Mouse (Mus musculus): ENCODE data around the gene Cpm.

Gene Cpm

GRCm38 (mm10) chr10:117645487-117645964 lies 16.2 kb downstream of the Cpm start:
- DNase-seq (ENCODE audit: extremely low read depth, low read depth), result no peak

- DNase-seq (ENCODE audit: extremely low read depth, low read depth), result no peak
Observed at GRCm38 (mm10) chr10:117646482-117647157, 17.3 kb downstream of the Cpm start.

GRCm38 (mm10) chr10:117647158-117647505 lies 17.8 kb downstream of the Cpm start:
- DNase-seq (ENCODE audit: extremely low read depth, low read depth), result no peak

GRCm38 (mm10) chr10:117647964-117648472 lies 18.7 kb downstream of the Cpm start:
- no peak for DNase-seq (ENCODE audit: extremely low read depth, low read depth)

- DNase-seq (ENCODE audit: extremely low read depth, low read depth), result no peak
Observed at GRCm38 (mm10) chr10:117648643-117649042, 19.3 kb downstream of the Cpm start.

GRCm38 (mm10) chr10:117649292-117650041 lies 20.2 kb downstream of the Cpm start:
- no peak for DNase-seq (ENCODE audit: extremely low read depth, low read depth)

GRCm38 (mm10) chr10:117650042-117650655 lies 20.8 kb downstream of the Cpm start:
- no peak for DNase-seq (ENCODE audit: extremely low read depth, low read depth)

GRCm38 (mm10) chr10:117650725-117651124 lies 21.4 kb downstream of the Cpm start:
- no peak for DNase-seq (ENCODE audit: extremely low read depth, low read depth)

- DNase-seq (ENCODE audit: extremely low read depth, low read depth), result no peak
Observed at GRCm38 (mm10) chr10:117651587-117652377, 22.5 kb downstream of the Cpm start.

GRCm38 (mm10) chr10:117652378-117652774 lies 23.1 kb downstream of the Cpm start:
- DNase-seq (ENCODE audit: extremely low read depth, low read depth), result no peak

- no peak for DNase-seq (ENCODE audit: extremely low read depth, low read depth)
Observed at GRCm38 (mm10) chr10:117652930-117653778, 23.9 kb downstream of the Cpm start.

- DNase-seq (ENCODE audit: extremely low read depth, low read depth), result no peak
Observed at GRCm38 (mm10) chr10:117653779-117654173, 24.5 kb downstream of the Cpm start.

- no peak for DNase-seq (ENCODE audit: extremely low read depth, low read depth)
Observed at GRCm38 (mm10) chr10:117654576-117655123, 25.4 kb downstream of the Cpm start.

- no peak for DNase-seq (ENCODE audit: extremely low read depth, low read depth)
Observed at GRCm38 (mm10) chr10:117655460-117655859, 26.2 kb downstream of the Cpm start.

GRCm38 (mm10) chr10:117655908-117656661 lies 26.8 kb downstream of the Cpm start:
- no peak for DNase-seq (ENCODE audit: extremely low read depth, low read depth)

GRCm38 (mm10) chr10:117656662-117656962 lies 27.3 kb downstream of the Cpm start:
- DNase-seq (ENCODE audit: extremely low read depth, low read depth), result no peak

- DNase-seq (ENCODE audit: extremely low read depth, low read depth), result no peak
Observed at GRCm38 (mm10) chr10:117656985-117657658, 27.8 kb downstream of the Cpm start.

GRCm38 (mm10) chr10:117657659-117658306 lies 28.5 kb downstream of the Cpm start:
- DNase-seq (ENCODE audit: extremely low read depth, low read depth), result no peak
